Mouse (Mus musculus) T-cell, adult 2 months (primary cell): ENCODE measurements around the gene Nrros.
A peak's percentile ranks its signal among the peaks of the same experiment; 100 is the strongest.

Experiments used
- DNase-seq: peaks from one replicate; pipeline ENCODE4 v3.0.0; 2022; ENCODE audit warnings: low spot score

Gene Nrros

GRCm38 (mm10) chr16:32160742-32161323 lies 4.6 kb downstream of the Nrros start:
- no peak for DNase-seq

GRCm38 (mm10) chr16:32158966-32159365 lies 6.4 kb downstream of the Nrros start:
- no peak for DNase-seq

- DNase-seq: no peak
These were observed 8.0 kb downstream of the Nrros start for GRCm38 (mm10) chr16:32157369-32157768.

GRCm38 (mm10) chr16:32156719-32157118 lies 8.7 kb downstream of the Nrros start:
- DNase-seq: no peak

GRCm38 (mm10) chr16:32154437-32154836 lies 11.0 kb downstream of the Nrros start:
- DNase-seq: no peak

GRCm38 (mm10) chr16:32153976-32154375 lies 11.4 kb downstream of the Nrros start:
- no peak for DNase-seq

- DNase-seq: no peak
These were observed 17.7 kb downstream of the Nrros start for GRCm38 (mm10) chr16:32147589-32148207.

- DNase-seq: no peak
These were observed 20.8 kb downstream of the Nrros start for GRCm38 (mm10) chr16:32144592-32144991.

- no peak for DNase-seq
These were observed 21.6 kb downstream of the Nrros start for GRCm38 (mm10) chr16:32143766-32144165.

- DNase-seq: no peak
These were observed 26.4 kb downstream of the Nrros start for GRCm38 (mm10) chr16:32138954-32139353.

GRCm38 (mm10) chr16:32135842-32136357 lies 29.5 kb downstream of the Nrros start:
- no peak for DNase-seq

GRCm38 (mm10) chr16:32133148-32133547 lies 32.2 kb downstream of the Nrros start:
- no peak for DNase-seq

- DNase-seq: peak; percentile 87
These were observed 35.1 kb downstream of the Nrros start for GRCm38 (mm10) chr16:32130190-32130826.

GRCm38 (mm10) chr16:32129449-32130189 lies 35.8 kb downstream of the Nrros start:
- peak; percentile 34 for DNase-seq

GRCm38 (mm10) chr16:32127046-32127445 lies 38.3 kb downstream of the Nrros start:
- DNase-seq: no peak

- DNase-seq: no peak
These were observed 40.0 kb downstream of the Nrros start for GRCm38 (mm10) chr16:32125364-32125763.

GRCm38 (mm10) chr16:32124444-32125335 lies 40.7 kb downstream of the Nrros start:
- no peak for DNase-seq

GRCm38 (mm10) chr16:32124020-32124419 lies 41.4 kb downstream of the Nrros start:
- DNase-seq: no peak

GRCm38 (mm10) chr16:32120454-32120853 lies 44.9 kb downstream of the Nrros start:
- DNase-seq: no peak

GRCm38 (mm10) chr16:32116186-32116585 lies 49.2 kb downstream of the Nrros start:
- DNase-seq: no peak

- DNase-seq: no peak
These were observed 49.6 kb downstream of the Nrros start for GRCm38 (mm10) chr16:32115781-32116180.
